Mouse (Mus musculus): Measurements from ENCODE around the gene Nfasc.

- TF ChIP-seq CTCF (IDR thresholded peaks at IDR 0.05; ENCODE audit: borderline replicate concordance, control insufficient read depth, extremely low read depth, insufficient read depth, low read length, poor library complexity) (no peak), POLR2A (IDR thresholded peaks at IDR 0.05; ENCODE audit: control insufficient read depth, extremely low read depth, insufficient read depth, low read length, poor library complexity) (no peak)
Observed at GRCm38 (mm10) chr1:132669200-132669599, 72.4 kb downstream of the Nfasc start.

All from thymus, adult 2 months (tissue).